Mouse (Mus musculus) liver, embryonic 14.5 days (tissue): Measurements from ENCODE around the gene Fgfr2.

Source experiments
- CTCF ChIP-seq: IDR thresholded peaks from 2 replicates; pipeline ENCODE4 v1.5.1; 2016; ENCODE audit warnings: antibody characterized with exemption, low read depth, control low read depth
- EP300 ChIP-seq: IDR thresholded peaks from 2 replicates; pipeline ENCODE4 v1.6.1; 2016; ENCODE audit warnings: antibody characterized with exemption, low read depth

GRCm38 (mm10) chr7:130944766-130945475 lies 2178.2 kb downstream of the Fgfr2 start:
- no peak for TF ChIP-seq CTCF
- no peak for TF ChIP-seq EP300
